Mouse (Mus musculus): Measurements from ENCODE around the gene Nmu. TPM values are rescaled to one million over a fixed set of nuclear protein-coding genes. Genes with fewer than 3 reads are reported as not detected.
A peak's percentile ranks its signal among the peaks of the same experiment; 100 is the strongest.

Gene Nmu
- total and polyA plus RNA-seq, 3 experiments, result not detected

DNA sequence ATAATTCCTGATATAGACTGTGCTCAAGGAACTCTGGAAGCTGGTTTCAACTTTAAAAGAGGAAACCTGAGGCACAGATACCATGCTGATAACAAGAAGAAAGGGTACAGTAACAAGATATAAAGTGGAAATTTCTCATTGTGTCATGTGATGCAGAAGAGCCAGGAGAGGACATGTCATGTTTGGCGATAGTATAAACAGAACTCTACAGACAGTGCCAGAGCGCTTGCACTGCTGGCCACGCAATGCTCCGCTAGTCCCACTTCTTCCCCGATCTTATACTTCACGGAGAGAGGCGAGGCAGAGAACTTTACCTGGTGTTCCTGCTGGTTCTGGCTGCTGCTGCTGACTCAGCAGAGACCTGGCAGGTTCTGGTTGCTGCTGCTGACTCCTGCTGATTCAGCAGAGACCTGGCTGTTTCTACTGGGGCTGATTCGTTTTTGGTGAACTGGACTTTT is 74.3 kb downstream of the Nmu start:
- Histone ChIP-seq H3K79me2 (replicated peaks; ENCODE audit: control insufficient read depth, extremely low read depth, insufficient read depth, poor library complexity, severe bottlenecking) (peaks cover 10% of the 10 kb centered on the region; the same call in 1 of the 2 replicates), H3K9me3 (replicated peaks; ENCODE audit: low read length) (no peaks in the 10 kb centered on the region), H3K4me3 (replicated peaks in 1 of 3; ENCODE audit: low read depth in 2 of 3, low read length in 2 of 3, poor library complexity in 1 of 3) (no peak overlapping the region), H3K4me2 (ENCODE audit: insufficient read depth, low read depth, poor library complexity, severe bottlenecking) (no peak overlapping the region), H3K4me1 (ENCODE audit: control insufficient read depth in 1 of 2, insufficient read depth in 2 of 2) (peaks cover 0 to 18% of the 10 kb centered on the region in 2 experiments; a peak in 2 of 4 replicates), H3K27me3 (replicated peaks) (no peaks in the 10 kb centered on the region), H3K27ac (ENCODE audit: insufficient read depth, low read depth) (no peak overlapping the region), H3K36me3 (replicated peaks in 1 of 2; ENCODE audit: control insufficient read depth in 1 of 2, insufficient read depth in 1 of 2, low read length in 1 of 2) (peaks cover 0 to 17% of the 10 kb centered on the region in 2 experiments), H3K9ac (ENCODE audit: insufficient read depth, low read depth) (no peak overlapping the region)
- no peak for DNase-seq (ENCODE audit: extremely low read depth)
- in situ Hi-C loops (cut with MboI; ENCODE audit: low pct_ligation_motif_present, low pct_unique_long_range_greater_than_20kb, low sequenced_read_pairs), result no loop called here
- dilution Hi-C loops (cut with MboI; ENCODE audit: extremely low pct_ligation_motif_present, extremely low pct_unique_long_range_greater_than_20kb, low sequenced_read_pairs), result no loop called here
- TF ChIP-seq USF1 (IDR thresholded peaks at IDR 0.05; ENCODE audit: low read depth, low read length), result no peak
- no peak for TF ChIP-seq ZC3H11A (IDR thresholded peaks at IDR 0.05; ENCODE audit: low read depth, low read length)
- peak; percentile 53; the same call in 1 of the 2 replicates for TF ChIP-seq MAFK (IDR thresholded peaks at IDR 0.05; ENCODE audit: insufficient replicate concordance, low read length)

DNA sequence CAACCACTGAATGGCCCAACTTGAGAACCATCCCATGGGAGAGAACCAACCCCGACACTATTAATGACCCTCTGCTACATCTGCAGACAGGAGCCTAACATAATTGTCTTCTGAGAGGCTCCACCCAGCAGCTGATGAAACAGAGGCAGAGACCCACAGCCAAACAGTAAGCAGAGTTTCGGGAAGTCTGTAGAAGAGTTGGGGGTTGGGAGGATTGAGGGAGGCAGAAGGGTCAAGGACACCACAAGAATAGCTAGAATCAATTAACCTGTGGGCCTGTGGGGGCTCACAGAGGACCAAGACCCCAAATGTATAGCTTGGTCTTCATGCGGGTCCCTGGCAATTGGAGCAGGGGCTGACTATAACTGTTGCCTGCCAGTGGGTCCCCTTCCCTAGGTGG is 75.3 kb downstream of the Nmu start:
- dilution Hi-C loops (cut with MboI; ENCODE audit: extremely low pct_ligation_motif_present, extremely low pct_unique_long_range_greater_than_20kb, low sequenced_read_pairs) (no loop called here), in situ Hi-C loops (cut with MboI; ENCODE audit: low pct_ligation_motif_present, low pct_unique_long_range_greater_than_20kb, low sequenced_read_pairs) (no loop called here)
- Histone ChIP-seq H3K27ac (ENCODE audit: insufficient read depth, low read depth) (no peak overlapping the region), H3K9me3 (replicated peaks; ENCODE audit: low read length) (no peaks in the 10 kb centered on the region), H3K4me2 (ENCODE audit: insufficient read depth, low read depth, poor library complexity, severe bottlenecking) (no peak overlapping the region), H3K27me3 (replicated peaks) (no peaks in the 10 kb centered on the region), H3K4me1 (ENCODE audit: control insufficient read depth in 1 of 2, insufficient read depth in 2 of 2) (peaks cover 0 to 18% of the 10 kb centered on the region in 2 experiments; a peak in 2 of 4 replicates), H3K4me3 (replicated peaks in 1 of 3; ENCODE audit: low read depth in 2 of 3, low read length in 2 of 3, poor library complexity in 1 of 3) (no peak overlapping the region), H3K36me3 (replicated peaks in 1 of 2; ENCODE audit: control insufficient read depth in 1 of 2, insufficient read depth in 1 of 2, low read length in 1 of 2) (peaks cover 0 to 19% of the 10 kb centered on the region in 2 experiments), H3K79me2 (replicated peaks; ENCODE audit: control insufficient read depth, extremely low read depth, insufficient read depth, poor library complexity, severe bottlenecking) (peaks cover 10% of the 10 kb centered on the region; the same call in 1 of the 2 replicates), H3K9ac (ENCODE audit: insufficient read depth, low read depth) (no peak overlapping the region)
- DNase-seq (ENCODE audit: extremely low read depth), result no peak
- TF ChIP-seq MAFK (IDR thresholded peaks at IDR 0.05; ENCODE audit: insufficient replicate concordance, low read length) (no peak), ZNF384 (IDR thresholded peaks at IDR 0.05; ENCODE audit: low read depth, low read length) (no peak), JUND (conservative IDR thresholded peaks at IDR 0.05; ENCODE audit: low read depth, low read length) (no peak), E2F4 (IDR thresholded peaks at IDR 0.05; ENCODE audit: insufficient replicate concordance, low read depth, low read length) (no peak), UBTF (IDR thresholded peaks at IDR 0.05; ENCODE audit: low read depth, low read length) (no peak), POLR2AphosphoS2 (IDR thresholded peaks at IDR 0.05; ENCODE audit: low read depth, low read length) (no peak), SIN3A (IDR thresholded peaks at IDR 0.05; ENCODE audit: low read length) (no peak), ETS1 (conservative IDR thresholded peaks at IDR 0.05; ENCODE audit: low read depth, low read length) (no peak), TBP (conservative IDR thresholded peaks at IDR 0.05; ENCODE audit: low read depth, low read length) (no peak), HCFC1 (IDR thresholded peaks at IDR 0.05; ENCODE audit: low read depth, low read length) (no peak), NRF1 (IDR thresholded peaks at IDR 0.05; ENCODE audit: low read depth, low read length) (no peak), ZC3H11A (IDR thresholded peaks at IDR 0.05; ENCODE audit: low read depth, low read length) (no peak), CHD1 (IDR thresholded peaks at IDR 0.05; ENCODE audit: low read depth, low read length) (no peak), MEF2A (IDR thresholded peaks at IDR 0.05; ENCODE audit: borderline replicate concordance, low read depth, low read length) (no peak), MYC (IDR thresholded peaks at IDR 0.05; ENCODE audit: low read depth, low read length) (no peak), TCF12 (IDR thresholded peaks at IDR 0.05; ENCODE audit: low read depth, low read length) (no peak), RAD21 (IDR thresholded peaks at IDR 0.05; ENCODE audit: low read depth, low read length) (no peak), MXI1 (IDR thresholded peaks at IDR 0.05; ENCODE audit: low read depth, low read length) (no peak)

All from CH12.LX (cell line).